Comparison of ENCODE assay signal across 18 mouse cellular contexts in the genomic region with DNA sequence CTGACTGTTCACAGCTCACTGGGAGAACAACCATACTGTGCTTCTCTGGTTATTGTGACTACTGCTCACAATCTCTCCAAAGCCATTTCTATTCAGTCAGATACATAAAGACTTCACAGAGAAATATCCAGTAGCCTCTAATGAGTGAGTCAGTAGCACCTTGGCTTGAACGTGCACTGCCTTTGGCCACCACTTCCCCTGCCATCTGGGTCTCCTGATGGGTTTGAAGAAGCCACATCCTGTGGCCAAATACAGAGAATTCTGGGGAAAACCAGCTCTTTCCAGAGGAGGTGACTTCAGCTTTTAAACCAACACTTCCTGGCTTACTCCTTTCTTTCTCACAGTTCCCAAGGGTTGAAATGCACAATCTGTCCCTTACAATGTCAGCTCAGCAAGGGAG.
"Had no signal": no experiment of that assay in that cellular context is flagged by ENCODE, and none has a peak within 500 bp of the region (broad histone marks: within the 10 kb centered on the region; RNA-seq: fewer than 3 reads in every experiment).

No protein-coding gene starts in this region.

- H3K9me3 ChIP-seq: liver, embryonic 13.5 days; lung, embryonic 15.5 days; stomach, embryonic 15.5 days had no signal

- H3K4me2 ChIP-seq: limb, embryonic 12.5 days; liver, embryonic 13.5 days; lung, embryonic 15.5 days; midbrain, embryonic 12.5 days; neural tube, embryonic 13.5 days; stomach, embryonic 15.5 days had no signal

- H3K27ac ChIP-seq: kidney, postnatal 0 days; left cerebral cortex, adult 2 months; limb, embryonic 12.5 days; liver, embryonic 13.5 days; lung, embryonic 15.5 days; macrophage; midbrain, embryonic 12.5 days; neural tube, embryonic 13.5 days; stomach, embryonic 15.5 days had no signal

- DNase-seq: liver; liver, embryonic 13.5 days; liver, postnatal 0 days; lung, postnatal 14 days; retina, postnatal 1 day; right cerebral cortex, postnatal 4 days; thymus, adult 2 months; thymus, postnatal 25 days had no signal

- H3K27me3 ChIP-seq: limb, embryonic 12.5 days; liver, embryonic 13.5 days; lung, embryonic 15.5 days; midbrain, embryonic 12.5 days; neural tube, embryonic 13.5 days; stomach, embryonic 15.5 days had no signal

- H3K4me3 ChIP-seq: left cerebral cortex, adult 2 months; limb, embryonic 12.5 days; liver, embryonic 13.5 days; lung, embryonic 15.5 days; megakaryocyte, embryonic 14.5 days; midbrain, embryonic 12.5 days; neural tube, embryonic 13.5 days; stomach, embryonic 15.5 days had no signal

- H3K36me3 ChIP-seq: liver, embryonic 13.5 days; stomach, embryonic 15.5 days had no signal

- H3K4me1 ChIP-seq: limb, embryonic 12.5 days; liver, embryonic 13.5 days; midbrain, embryonic 12.5 days had no signal

- H3K9ac ChIP-seq: limb, embryonic 12.5 days; liver, embryonic 13.5 days; liver, postnatal 0 days; lung, embryonic 15.5 days; midbrain, embryonic 12.5 days; neural tube, embryonic 13.5 days; stomach, embryonic 15.5 days had no signal

- ATAC-seq: liver, postnatal 0 days; midbrain, embryonic 16.5 days had no signal
